Mouse (Mus musculus) C2C12 (cell line): ENCODE measurements around the gene Sp4.

Experiments
- CTCF ChIP-seq: IDR thresholded peaks from one replicate; pipeline ENCODE4 v1.5.1; 2011; ENCODE audit not compliant: control insufficient read depth, insufficient read depth, insufficient read length
- FOSL1 ChIP-seq: IDR thresholded peaks from one replicate; pipeline ENCODE4 v1.8.0; 2011; ENCODE audit warnings: mild to moderate bottlenecking, low read length; ENCODE audit not compliant: poor library complexity, insufficient read depth, severe bottlenecking
- MAX ChIP-seq: IDR thresholded peaks from one replicate; pipeline ENCODE4 v1.6.1; 2011; ENCODE audit warnings: mild to moderate bottlenecking, control low read depth
- MYOD1 ChIP-seq: IDR thresholded peaks from one replicate; pipeline ENCODE4 v1.6.1; 2011; ENCODE audit warnings: low read depth; ENCODE audit not compliant: control insufficient read depth, insufficient read length
- MYOG ChIP-seq: IDR thresholded peaks from one replicate; pipeline ENCODE4 v1.6.1; 2011; ENCODE audit not compliant: control insufficient read depth, insufficient read length; ENCODE audit errors: extremely low read depth
- USF1 ChIP-seq: IDR thresholded peaks from one replicate; pipeline ENCODE4 v1.6.1; 2011; ENCODE audit warnings: low read depth, mild to moderate bottlenecking, control low read depth, moderate library complexity

DNA sequence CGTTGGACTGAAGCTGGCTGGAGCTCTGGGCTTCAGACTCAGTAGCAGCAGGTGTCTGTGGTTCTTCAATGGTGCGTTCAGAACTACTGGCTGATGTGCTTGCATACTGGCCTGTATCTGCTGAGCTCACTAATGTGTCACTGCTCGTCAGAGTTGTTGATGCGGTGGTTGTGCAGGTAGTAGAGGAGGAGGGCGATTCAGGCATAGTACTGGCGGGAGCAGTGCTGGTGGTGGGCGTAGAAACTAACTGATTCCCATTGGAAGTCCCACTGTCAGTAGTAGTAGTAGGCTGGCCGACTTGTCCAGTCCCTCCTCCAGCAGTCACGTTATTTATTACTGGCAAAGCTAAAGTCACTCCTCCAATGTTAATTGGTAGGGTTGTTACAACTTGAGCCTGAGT is 2.1 kb downstream of the Sp4 start:
- TF ChIP-seq CTCF (no peak), FOSL1 (no peak), USF1 (no peak), MAX (no peak), MYOD1 (no peak), MYOG (no peak)
